Mouse (Mus musculus): Measurements from ENCODE around the gene Setdb2.

The Setdb2 gene

DNA sequence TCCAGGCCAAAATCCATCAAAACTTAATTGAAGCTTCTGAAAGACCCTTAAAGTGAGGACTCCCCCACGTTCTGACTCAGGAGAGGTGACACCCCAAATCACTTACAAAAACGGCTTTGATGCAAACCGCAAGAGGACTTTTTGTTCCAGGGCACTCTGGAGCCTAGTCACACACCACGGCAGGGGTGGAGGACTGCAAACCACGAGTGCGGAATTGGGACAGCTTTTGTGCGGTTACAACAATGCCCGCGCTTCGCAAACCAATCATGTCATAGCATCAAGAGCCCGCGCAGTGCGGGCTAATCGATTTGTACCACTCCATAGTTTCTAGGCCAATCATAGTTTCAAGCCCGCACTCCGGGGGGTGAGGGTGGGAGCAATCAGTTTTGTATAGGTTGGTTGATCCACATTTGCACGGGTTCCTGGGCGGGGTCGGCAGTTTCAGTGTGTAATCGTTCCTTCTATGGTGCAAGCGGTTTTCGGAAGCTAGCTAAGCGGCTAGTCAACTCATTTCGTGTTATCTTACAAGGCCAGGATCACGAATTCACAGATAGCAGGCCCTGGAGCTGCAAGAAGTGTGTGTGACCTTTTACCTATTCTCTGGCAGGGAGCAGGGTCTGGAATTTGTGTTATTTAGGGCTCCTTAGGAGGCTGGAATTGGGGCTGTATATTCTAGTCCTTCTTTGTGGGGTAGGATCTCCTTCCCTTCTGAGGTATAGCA is 70.2 kb downstream of the Setdb2 start:
- DNase-seq (ENCODE audit: low spot score), result no peak

DNA sequence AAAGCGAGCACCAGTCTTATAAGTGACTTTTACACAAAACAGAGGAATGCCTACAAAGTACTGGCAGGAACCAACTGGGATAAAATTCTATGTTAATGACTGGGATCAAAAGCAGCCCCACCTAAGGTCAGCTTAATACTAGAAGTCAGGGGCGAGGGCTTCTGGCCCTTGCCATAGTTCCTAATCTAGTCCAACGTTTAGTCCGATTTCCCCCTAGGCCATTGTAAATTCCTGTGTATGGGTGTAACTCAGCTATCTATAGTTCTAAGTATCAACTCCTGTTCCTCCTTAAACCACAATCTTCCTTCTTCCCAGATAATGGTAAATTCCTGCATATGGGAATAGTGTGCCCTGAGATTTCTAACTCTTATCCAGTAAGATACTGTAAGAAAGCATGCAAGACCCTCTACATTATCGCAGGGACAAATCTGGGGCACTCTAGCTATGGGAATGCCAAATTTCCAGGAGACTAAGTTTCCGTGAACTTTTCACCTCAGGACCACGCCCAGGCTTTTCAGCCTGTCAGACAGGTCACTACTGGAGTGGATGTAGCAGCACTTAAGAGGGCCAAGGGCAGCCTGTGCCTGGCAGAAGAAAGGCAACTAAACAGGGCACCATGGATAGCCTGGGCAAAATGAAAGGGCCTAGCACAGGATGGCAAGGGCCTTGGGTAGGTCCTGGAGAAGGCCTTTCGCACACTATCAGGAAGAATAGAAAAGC is 74.1 kb downstream of the Setdb2 start:
- no peak for DNase-seq (ENCODE audit: low spot score)

DNA sequence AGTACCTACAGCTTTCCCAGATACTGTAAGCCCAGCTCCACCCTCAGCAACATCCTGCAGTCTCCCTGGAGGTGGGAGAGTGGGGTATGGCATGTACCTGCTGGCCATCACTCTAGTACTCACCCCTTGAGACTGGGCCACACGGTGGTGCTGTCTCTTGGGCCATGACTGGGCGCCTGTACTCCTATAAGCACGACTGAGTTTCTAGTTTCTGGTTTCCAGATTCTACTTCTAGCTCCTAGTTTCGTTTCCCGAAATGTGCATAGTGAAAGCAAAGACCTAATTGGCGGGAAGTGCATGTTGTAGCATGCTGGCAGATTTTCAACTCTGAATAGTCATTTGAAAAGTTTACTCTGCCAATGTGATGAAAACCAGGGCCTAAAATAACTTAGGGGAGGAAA is 75.4 kb downstream of the Setdb2 start, which contains the start of gene Phf11d:
Gene Phf11d (minus strand): TSS at position 227 of the 401 bp plus-strand sequence.
- no peak for DNase-seq (ENCODE audit: low spot score)

Measured in embryo, embryonic 10 days (tissue).